Mouse (Mus musculus): Measurements from ENCODE around the gene Sh3bp4.

The Sh3bp4 gene

DNA sequence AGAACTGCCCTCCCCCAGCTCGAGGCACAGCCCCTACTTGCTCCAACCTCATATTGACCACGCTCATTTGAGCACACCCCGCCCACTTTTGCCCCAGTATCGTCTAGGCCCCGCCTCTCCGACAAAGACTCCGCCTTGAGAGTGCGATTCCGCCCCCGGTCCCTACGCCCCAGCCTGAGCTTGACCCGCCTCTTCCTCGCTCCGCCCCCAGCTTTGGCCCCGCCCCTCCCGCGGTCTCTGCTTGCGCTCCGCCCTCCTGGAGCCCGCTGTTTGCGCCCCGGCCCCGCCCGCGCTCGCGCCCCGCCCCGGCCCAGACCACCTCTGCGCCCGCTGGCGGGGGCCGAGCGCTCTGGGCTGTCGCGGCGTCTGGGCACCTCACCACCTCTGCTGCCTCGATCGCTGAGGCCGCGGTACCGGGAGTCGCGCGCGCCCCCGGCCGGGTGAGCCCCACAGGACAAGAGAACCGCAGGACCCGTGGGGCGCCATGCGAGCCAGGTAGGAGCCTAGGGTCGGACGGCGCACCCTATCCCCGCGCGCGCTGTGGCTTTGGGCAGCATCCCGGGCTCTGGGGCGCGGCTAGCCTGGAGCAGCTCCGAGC lies at the start of gene Sh3bp4:
Gene Sh3bp4 (plus strand): TSS at position 313 of the 598 bp plus-strand sequence.
- ATAC-seq (ENCODE audit: insufficient number of reproducible peaks, low FRiP score, low TSS enrichment): peak; percentile 67

DNA sequence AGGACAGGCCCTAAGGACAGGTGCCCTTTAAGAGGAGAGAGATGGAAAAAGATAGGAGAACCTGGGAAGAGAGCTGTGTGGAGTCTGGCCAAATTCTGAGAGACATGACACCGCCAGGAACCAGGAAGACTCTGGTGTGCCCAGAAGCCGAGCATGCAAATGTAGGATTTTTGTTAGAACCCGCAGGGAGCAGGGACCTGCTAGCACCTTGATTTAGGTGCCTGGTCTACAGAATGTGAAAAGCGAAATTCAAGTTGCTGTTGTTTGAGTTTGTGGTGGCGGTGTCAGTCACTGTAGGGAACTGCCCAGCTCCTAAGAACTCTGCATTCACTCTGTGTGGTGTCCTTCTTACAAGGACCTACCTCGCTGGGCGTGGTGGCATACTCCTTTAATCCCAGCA lies 47.2 kb upstream of the Sh3bp4 start:
- no peak for ATAC-seq (ENCODE audit: insufficient number of reproducible peaks, low FRiP score, low TSS enrichment)

DNA sequence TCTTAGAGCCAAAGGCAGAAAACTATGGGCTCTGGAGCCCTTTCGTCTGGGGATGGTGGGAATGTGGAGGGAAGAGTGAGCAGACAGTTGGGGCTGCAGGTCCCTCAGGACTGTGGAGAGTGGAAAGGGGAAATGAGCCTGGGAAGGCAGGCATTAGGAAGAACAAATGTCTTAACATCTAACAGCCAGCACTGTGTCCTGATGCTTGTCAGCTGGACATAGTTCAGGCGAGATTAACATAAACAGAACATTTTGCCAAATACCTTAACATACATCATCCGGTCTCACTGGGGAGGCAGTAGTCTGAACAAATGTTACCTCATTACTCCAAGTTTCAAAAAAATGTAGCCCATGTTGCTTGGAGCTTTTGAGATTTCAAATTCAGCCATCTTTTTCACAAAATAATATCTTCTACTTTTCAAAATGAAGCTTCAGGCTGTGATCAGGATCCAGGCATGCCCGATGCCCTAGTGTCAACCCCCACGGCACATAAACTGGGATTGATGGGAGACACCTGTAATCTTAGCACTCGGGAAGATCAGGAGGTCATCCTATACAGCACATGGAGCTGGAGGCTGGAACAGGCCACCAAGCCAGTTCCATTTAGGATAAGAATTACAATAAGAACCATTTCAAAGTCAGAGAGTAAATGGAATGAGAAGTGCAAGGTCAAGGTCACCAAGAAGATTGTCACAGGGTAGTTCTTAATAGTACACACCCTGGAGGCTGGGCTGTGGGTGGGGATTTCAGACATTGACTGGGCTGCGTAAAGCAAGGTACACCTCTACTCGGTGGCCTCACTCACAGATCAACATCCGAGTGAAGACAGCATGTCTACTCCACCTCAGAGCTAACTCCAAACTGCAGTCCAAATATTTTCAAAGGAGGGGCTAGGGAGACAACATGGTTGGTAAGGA lies 45.3 kb upstream of the Sh3bp4 start:
- ATAC-seq (ENCODE audit: insufficient number of reproducible peaks, low FRiP score, low TSS enrichment): no peak

DNA sequence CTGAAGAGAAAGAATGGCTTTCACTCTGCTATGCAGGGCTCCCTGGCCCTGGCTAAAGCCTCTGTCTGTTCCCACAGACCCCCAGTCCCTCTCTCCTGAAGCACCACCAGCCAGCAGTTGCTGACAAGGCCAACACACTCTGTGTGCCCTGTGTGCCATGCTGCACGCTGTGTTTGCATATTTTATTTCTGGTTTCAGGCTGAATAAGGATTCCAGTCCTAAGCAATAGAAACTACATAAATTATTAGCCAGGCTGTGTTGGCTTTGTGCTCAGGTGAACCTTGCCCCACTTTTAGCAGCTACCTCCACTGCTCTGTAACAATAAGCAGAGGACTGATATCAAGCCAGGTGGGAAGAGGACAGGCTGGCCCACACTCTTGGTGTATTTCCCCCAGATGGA lies 44.2 kb upstream of the Sh3bp4 start:
- no peak for ATAC-seq (ENCODE audit: insufficient number of reproducible peaks, low FRiP score, low TSS enrichment)

DNA sequence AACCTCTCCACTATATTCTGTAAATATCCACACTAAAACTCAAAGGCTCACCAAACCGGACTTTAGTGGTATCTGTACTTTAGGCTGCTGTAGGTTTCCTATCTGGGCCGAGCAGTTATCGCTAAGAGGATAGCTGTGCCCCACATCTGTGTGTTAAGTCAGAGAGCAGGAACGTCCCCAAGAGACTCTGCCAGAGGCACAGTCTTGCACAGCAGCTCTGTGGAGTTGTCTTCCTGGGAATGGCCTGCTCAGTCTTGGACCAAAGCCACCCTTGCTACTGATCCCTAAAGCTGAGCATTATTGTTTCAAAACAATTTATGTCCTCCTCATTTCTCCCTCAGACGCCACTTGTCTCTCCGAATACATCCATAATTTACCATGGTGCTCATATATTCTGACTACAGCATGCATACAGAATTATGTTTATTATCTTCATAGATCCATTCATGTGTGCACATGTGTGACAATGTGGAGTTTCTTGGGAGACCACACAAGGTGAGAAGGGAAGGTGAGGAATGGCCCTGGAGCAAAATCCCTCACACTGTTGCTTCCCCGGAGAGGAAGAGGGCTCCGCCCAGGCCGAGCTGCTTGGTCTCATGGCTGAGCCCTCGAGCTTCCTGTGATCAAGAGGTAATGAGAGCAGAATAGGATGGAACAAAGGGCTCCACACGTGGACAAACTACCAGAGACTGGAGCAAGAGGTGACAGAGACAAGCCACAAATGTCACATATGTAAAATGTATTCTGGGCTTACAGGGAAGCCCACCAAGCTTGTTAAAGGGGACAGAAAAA lies 40.9 kb upstream of the Sh3bp4 start:
- no peak for ATAC-seq (ENCODE audit: insufficient number of reproducible peaks, low FRiP score, low TSS enrichment)

DNA sequence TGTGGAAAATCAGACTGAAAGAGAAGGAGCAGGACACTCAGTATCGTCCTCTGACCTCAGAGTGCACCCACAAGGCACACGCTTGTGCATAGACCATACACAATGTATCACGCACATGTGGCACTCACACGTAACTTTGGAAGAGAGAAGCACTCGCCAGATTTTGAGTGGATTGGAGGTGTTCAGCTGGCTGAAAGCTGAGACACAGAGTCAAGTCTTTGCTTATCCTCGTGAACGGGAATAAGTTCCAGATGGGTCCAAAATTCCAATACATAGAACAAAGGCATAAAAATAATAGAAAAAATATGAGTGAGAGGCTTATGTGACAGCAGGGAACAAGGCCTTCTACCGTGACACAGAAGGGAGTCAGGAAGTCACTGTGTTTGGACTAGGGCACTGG lies 36.6 kb upstream of the Sh3bp4 start:
- no peak for ATAC-seq (ENCODE audit: insufficient number of reproducible peaks, low FRiP score, low TSS enrichment)

DNA sequence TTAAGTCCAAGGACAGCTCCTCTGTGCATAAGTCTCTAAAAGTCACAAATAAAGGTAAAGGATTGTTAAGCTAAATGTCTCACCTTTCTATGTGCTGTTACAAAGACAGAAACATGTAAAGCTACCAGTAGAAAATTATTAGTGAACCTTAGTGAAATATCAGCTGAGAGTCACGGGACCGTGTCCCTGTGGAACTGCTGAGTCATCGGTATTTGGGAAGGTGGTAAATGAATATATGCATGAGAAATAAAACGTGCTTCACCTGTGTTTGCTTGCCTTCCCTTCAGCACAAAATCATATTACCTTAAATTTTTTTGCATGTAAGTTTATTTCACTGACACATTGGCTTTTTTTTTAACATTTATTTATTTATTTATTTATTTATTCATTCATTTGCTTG lies 36.2 kb upstream of the Sh3bp4 start:
- ATAC-seq (ENCODE audit: insufficient number of reproducible peaks, low FRiP score, low TSS enrichment): no peak

DNA sequence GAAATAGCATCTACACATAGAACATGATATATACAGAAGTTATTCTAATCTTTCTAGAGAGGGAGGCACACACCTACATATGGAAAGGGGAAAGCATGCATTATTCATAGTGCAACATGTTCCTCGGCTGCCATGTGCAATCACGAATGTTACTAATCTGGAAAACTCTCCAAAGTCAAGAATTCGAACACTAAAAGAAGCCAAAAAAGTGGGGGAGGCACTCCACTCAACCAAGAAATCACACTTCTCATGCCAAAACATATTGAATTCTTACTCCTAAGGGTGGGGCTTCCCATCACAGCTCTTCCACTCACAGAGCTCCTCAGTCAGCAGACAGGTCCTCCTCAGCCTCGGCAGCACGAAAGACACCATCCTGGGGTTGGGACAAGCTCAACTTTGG lies 35.1 kb upstream of the Sh3bp4 start:
- ATAC-seq (ENCODE audit: insufficient number of reproducible peaks, low FRiP score, low TSS enrichment): no peak

DNA sequence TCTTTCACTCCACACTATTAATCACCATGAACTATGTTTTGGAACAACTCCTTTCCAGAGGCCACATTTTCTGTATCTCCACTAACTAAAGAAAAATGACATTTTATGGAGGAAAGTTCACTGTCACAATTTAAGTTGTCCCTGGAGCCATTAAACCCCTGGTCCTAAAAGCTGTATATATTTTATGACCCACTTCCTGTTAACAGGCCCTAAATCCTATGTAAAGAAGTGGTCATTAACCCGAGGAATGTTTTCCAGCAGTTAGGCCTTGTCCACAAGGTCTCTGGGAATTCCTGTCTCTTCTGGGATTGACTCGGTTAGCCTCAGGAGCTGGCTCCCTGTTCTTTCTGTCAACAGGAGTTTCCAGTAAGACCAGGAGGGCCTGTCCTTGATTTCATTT lies 30.4 kb upstream of the Sh3bp4 start:
- no peak for ATAC-seq (ENCODE audit: insufficient number of reproducible peaks, low FRiP score, low TSS enrichment)

DNA sequence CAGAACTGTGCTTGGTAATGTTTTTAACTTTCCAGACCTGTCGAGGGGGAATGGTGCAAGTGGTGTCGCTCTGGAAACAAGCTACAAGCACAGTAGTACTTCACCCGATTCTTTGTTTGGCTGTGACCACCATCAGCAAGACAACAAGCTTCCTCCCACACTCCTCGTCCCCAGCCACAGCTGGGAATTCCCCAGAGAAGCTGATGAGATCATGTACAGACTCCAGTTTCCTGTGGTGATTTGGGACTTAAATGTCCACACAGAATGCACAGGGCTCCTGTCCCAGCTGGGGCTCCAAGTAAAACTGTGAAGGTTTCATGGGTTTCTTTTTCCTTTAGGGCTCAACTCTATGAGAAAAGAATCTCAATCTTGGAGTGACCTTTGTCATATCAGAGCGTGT lies 28.9 kb upstream of the Sh3bp4 start:
- ATAC-seq (ENCODE audit: insufficient number of reproducible peaks, low FRiP score, low TSS enrichment): no peak

DNA sequence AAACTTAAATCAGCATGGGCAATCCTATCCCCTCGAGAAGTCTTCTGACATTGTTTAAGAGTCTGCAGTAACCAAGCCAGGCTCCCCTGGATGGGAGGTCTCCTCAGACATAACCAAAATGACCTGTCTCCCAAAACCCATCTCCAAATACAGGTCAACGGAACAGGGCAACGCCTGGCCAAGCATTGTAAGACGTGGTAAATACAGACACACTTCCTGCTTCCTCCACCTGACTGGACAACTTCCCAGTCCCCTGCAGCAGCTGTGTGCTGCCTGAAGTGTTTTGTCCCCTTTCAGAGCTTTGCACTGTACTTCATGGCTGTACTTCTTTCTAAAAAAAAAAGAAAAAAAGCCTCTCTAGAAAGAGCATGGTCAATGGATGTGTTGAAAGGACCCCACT lies 28.1 kb upstream of the Sh3bp4 start:
- ATAC-seq (ENCODE audit: insufficient number of reproducible peaks, low FRiP score, low TSS enrichment): no peak

DNA sequence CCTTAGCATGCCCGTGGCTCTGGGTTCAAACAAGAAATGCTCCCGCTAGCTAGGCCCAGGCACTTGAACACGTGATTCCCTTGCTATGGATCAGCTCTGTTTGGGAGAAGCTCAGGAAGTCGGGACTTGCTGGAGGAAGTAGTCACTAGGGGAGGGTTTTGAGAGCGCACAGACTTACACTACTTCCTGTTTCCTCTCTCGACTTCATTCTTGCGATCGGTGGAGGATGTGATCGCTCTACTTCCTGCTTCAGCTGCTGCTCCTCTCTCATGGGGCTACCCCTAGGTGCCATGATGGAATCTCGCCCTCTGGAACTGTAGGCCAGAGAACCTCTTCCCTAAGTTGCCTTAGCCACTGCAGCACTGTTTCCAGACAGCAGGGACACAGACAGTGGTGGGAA lies 27.3 kb upstream of the Sh3bp4 start:
- no peak for ATAC-seq (ENCODE audit: insufficient number of reproducible peaks, low FRiP score, low TSS enrichment)

DNA sequence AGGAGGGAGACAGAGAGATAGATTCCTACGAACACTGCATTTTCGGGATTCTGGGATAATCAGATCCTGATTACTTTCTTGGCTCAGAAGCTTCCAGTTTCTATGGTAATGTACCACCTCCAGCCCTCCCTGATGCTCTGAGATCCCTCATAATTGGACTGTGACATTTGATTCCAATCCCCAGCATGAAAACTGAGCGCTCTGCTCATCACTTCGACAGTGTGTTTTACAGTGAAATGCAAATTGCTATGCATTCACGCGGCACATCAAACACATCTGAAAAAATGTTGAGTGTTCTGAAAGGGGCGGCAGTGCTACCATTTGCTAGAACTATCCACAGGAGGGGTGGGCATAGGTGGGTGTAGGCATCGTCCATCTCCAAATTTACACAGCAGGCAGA lies 24.8 kb upstream of the Sh3bp4 start:
- ATAC-seq (ENCODE audit: insufficient number of reproducible peaks, low FRiP score, low TSS enrichment): no peak

DNA sequence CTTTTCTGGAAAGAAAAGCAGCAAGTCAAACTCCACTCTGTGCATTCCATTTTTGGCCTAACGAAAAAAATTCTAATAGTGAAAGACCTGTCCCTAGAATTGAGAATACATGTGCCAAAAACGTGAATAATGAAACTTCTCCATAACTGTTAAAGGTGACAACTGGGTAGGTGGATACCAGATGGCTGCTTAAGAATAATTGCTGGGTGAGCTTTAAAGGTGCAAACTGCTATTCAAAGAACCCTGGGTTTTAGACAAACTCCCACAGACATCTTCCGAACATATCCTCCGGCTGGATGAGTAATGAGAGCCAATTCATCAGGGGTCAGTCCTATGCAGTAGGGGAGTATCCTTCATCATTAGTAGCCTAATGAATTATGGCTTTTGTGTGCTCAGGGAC lies 20.7 kb upstream of the Sh3bp4 start:
- no peak for ATAC-seq (ENCODE audit: insufficient number of reproducible peaks, low FRiP score, low TSS enrichment)

DNA sequence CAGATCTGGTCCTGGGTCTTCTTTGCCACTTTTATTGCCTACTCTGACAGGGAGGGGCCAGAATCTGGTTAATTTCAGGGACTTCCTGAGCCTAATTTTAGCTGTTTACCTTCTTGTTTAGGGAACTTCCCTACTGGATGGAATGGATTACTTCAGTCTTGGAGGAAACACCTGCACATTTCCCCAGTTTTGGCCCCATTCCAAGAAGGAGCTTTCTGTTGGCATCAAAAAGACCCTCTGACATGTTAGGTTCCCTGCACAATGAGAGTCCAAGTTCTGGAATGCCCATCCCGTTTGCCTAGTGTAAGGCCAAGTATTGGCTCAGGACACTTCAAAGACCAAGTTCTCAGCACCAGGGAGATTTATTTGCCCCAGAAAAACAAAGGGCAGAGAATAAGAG lies 14.0 kb upstream of the Sh3bp4 start:
- ATAC-seq (ENCODE audit: insufficient number of reproducible peaks, low FRiP score, low TSS enrichment): no peak

DNA sequence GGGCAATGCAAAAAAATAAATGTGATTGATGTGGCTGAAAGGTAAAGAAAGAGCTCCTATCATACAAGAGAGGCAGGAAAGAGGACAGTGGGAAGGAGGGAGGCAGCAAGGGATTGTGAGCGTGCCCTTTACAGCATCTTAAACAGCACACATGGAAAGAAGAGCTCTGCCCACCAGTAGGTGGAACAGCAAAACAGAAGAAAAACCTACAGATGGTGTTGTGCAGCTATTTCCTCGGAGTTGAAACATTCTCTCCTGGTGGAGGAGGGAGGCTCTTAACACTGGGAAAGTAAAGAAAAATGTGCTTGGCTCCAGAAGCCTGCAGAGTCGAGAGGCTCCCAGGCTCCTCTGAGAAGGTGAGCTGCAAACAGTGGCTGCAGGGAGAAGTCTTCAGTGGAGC lies 12.8 kb upstream of the Sh3bp4 start:
- ATAC-seq (ENCODE audit: insufficient number of reproducible peaks, low FRiP score, low TSS enrichment): no peak

DNA sequence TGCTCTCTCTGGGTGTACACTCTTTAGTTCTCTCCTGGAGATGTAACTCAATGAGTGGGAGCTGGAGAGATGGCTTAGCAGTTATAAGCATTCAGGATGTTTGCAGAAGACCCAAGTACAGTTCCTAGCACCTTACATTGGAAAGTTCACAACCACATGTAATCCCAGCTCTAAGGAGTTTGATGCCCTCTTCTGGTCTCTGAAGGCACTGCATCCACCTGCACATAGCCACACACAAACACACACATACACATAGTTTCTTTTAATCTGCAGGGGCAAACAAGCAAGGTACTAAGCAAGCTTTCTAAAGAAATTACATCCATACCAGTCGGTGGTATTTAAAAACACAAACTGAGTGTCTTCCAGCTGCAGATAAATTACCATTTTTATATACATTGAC lies 12.2 kb upstream of the Sh3bp4 start:
- ATAC-seq (ENCODE audit: insufficient number of reproducible peaks, low FRiP score, low TSS enrichment): no peak

DNA sequence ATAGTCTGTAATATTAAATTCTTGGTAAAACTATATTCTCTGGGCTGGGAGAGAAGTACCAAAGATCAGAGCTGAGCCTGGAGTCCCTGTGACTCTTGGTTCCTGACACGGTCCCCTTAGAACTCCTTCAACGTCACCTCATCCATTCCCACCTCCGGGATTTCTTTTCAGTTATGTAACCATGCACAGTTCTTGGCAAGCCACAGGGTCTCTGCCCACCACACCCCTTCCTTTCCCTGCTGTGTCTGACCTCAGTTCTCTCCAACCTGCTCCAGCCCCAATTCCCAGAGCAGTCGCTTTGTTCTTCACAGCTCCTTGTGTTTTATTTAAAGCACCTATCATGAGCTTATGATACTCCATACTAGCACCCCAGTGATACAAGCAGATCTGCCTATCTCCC lies 7.2 kb upstream of the Sh3bp4 start:
- no peak for ATAC-seq (ENCODE audit: insufficient number of reproducible peaks, low FRiP score, low TSS enrichment)

DNA sequence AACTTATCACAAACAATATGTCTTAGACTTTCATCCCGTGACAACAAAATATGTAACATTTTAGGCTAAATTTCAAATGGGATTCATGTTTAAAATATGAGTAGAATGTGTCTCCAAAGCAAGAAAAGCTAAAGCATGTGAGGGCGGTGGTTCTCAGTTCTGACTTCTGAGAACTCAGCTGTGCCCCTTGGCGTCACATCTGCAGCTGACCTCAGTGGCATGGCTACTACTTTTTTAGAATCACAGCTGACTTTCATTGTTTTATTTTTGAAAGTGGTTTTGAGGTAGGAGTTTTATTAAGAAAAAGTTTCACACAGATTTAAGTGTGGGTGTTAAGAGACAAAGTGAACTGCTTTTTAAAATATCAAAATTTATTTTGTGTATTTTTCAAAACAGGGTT lies 6.4 kb upstream of the Sh3bp4 start:
- ATAC-seq (ENCODE audit: insufficient number of reproducible peaks, low FRiP score, low TSS enrichment): no peak

DNA sequence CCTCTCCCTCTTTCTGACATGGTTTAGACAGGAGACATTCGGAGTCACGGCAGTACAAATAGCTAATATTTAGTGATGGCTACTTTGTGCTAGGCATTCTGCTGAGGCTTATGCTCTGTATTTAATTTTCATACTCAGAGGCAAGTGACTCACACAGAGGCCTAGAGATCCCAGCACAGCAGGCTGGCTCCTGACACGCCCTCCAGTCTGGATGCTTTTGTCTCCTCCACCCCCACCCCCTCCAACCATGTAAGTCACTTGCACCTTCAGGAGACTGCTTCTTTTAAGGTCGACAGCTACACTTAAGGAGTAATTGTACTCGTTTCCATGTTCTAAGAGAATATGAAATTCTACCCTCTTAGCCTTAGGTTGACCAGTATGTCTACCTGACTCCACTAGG lies 1.4 kb upstream of the Sh3bp4 start:
- ATAC-seq (ENCODE audit: insufficient number of reproducible peaks, low FRiP score, low TSS enrichment): no peak

DNA sequence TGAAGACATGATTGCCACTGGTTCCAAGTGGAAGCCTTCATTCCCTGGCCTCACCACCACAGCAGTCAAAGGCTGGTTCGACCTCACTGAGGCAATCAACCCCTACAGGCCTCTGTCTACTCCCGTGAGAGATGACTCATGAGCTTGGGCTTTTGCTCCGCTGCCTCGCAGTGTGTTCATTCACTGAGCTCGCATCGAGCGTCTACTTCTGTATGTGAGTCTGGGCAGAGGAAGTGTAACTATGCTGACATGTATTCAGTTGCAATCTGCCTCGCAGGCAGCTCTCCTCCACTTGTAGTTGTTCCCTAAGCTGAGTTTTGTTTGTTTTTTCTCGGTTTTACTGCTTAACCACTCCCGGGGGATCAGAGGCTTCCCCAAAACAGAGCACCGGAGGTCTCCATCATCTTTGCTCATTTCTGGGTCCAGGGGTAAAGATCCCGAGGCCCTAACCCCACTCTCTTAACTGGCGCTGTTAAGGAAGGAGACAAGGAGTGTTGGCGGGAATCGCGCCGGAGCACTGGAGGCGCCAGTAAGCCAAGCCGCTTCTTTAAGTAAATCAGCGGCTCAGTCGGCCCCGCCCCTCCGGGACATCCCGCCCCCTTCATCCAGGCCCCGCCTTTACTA lies 624 bp upstream of the Sh3bp4 start:
- peak; percentile 67; the same call in 1 of the 2 replicates for ATAC-seq (ENCODE audit: insufficient number of reproducible peaks, low FRiP score, low TSS enrichment)
